Mouse (Mus musculus) cerebellum, adult 18-20 months (tissue): ENCODE measurements around the gene Hspb7.
A peak's percentile ranks its signal among the peaks of the same experiment; 100 is the strongest.

Experiments
- DNase-seq, 2 experiments: peaks; one replicate each; pipeline ENCODE4 v3.0.0; 2021

Hspb7 gene

DNA sequence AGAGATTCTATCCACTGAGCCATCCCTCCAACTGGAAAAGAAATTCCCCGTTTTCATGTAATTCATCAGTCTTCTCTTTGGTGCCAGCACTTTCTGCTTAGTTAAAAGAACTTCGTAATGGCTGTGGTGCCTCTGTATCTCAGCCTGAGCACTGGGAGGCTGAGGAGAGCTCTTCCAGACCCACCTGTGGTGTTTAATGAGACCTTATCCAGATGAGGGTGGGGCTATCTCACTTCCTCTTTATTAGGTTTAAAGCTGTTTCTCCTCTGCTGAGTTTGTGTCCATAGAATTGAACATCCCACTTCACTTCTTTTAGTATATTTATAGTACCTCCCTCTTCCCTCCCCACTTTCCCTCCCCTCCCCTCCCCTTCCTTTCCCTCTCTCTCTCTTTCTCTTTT, 30.7 kb downstream of the Hspb7 start:
- no peak for DNase-seq

GRCm38 (mm10) chr4:141451916-141452450, 31.4 kb downstream of the Hspb7 start:
- no peak for DNase-seq

- DNase-seq = no peak
Observed at GRCm38 (mm10) chr4:141454581-141455350, 34.2 kb downstream of the Hspb7 start.

GRCm38 (mm10) chr4:141455526-141455925, 34.9 kb downstream of the Hspb7 start:
- DNase-seq = no peak

GRCm38 (mm10) chr4:141456193-141456938, 35.8 kb downstream of the Hspb7 start:
- no peak for DNase-seq

- no peak for DNase-seq
Observed at GRCm38 (mm10) chr4:141458236-141458635, 37.7 kb downstream of the Hspb7 start.

DNA sequence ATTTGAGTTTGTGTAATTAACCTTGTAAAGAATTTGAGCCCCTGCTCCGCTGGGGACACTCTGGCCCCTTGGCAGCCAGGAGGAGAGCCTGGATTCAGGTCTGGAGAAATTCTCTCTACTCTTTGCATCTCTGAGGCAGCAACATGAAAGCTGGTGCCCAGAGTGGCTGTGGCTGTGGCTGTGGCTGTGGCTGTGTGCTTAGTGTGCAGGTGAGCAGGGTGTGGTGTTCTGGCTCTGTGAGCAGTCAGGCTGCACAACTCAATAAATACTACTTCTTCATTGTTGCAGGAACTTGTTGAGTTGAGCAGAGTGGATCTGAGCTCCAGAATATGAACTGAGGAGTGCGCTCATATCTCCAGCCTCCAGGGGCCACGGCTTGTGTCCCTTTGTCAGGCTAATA, 38.3 kb downstream of the Hspb7 start:
- no peak for DNase-seq

GRCm38 (mm10) chr4:141459766-141460165, 39.2 kb downstream of the Hspb7 start:
- DNase-seq = no peak

DNA sequence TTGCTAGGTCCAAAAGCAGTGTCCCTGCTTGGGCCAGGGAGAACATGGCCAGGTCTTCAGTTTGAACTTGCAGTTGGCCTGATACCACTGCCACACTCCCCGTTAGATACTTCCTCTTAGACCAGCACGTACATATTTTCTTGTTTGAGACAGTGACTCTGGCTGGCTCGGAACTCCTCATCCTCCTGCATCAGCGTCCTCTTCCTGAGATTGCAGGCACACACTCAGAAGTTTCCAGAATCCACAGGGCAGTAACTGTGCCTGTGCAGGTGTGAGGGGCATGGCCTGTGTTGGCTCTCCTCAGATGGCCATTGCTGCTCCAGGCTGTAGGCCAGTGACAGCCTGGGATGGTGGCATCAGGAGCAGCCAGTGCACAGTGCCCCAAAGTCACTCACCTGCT, 39.9 kb downstream of the Hspb7 start:
- no peak for DNase-seq

DNA sequence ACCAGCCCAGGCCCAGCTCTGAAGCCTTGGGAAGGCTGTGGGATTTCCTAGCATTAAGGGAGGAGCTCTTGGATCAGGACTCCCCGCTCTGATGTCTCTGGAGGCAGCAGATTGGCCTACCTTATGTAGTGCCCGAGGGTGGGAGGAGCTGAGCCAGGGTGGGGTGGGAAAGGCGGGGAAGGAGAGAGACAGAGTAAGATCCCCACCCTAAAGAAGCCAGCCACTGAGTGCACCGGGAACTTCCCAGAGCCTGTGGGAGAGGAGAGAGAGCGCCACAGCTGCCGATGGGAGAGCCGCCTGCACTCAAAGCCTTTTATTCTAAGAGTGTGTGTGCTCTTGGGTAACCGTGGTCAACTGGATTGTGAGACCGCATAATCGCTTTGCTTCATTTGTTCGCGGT, 40.5 kb downstream of the Hspb7 start:
- DNase-seq = no peak

DNA sequence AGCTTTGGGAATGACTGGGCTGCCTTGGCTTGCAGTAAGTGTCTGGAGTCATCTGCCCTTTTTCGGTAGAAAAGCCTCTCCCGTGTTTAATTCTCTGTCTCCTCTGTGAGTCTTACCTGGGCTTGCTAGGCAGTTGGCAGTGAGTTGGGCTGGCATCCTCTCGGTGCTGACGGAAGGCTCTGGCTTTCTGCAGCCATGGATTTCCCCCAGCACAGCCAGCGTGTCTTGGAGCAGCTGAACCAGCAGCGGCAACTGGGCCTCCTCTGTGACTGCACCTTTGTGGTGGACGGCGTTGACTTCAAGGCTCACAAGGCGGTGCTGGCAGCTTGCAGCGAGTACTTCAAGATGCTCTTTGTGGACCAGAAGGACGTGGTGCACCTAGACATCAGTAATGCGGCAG, 41.0 kb downstream of the Hspb7 start:
- no peak for DNase-seq

DNA sequence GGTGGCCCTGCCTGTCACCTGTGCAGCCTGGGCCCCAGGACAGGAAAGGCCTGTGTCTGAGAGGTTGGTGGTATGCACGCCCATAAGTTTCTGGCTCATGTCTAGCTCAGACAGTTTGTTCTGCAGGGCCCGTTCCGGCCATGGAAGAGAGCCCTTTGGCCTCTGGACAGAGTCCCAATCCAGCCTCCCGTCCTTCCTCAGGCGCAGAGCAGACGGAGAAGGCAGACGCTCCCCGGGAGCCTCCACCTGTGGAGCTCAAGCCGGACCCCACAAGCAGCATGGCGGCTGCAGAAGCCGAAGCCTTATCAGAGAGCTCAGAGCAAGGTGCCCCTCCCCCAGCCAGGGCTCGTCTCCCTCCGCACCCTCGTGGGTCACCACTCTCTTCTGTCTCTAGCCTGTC, 42.9 kb downstream of the Hspb7 start:
- DNase-seq = no peak

DNA sequence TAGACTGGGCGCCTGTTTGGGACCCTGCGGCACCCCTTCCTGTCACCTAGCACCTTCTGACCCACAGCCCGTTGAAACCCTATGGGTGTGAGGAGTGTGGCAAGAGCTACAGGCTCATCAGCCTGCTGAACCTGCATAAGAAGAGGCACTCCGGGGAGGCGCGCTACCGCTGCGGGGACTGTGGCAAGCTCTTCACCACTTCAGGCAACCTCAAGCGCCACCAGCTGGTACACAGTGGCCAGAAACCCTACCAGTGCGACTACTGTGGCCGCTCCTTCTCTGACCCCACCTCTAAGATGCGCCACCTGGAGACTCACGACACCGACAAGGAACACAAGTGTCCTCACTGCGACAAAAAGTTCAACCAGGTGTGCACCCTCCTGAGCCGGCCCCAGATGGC, 44.1 kb downstream of the Hspb7 start:
- no peak for DNase-seq

DNA sequence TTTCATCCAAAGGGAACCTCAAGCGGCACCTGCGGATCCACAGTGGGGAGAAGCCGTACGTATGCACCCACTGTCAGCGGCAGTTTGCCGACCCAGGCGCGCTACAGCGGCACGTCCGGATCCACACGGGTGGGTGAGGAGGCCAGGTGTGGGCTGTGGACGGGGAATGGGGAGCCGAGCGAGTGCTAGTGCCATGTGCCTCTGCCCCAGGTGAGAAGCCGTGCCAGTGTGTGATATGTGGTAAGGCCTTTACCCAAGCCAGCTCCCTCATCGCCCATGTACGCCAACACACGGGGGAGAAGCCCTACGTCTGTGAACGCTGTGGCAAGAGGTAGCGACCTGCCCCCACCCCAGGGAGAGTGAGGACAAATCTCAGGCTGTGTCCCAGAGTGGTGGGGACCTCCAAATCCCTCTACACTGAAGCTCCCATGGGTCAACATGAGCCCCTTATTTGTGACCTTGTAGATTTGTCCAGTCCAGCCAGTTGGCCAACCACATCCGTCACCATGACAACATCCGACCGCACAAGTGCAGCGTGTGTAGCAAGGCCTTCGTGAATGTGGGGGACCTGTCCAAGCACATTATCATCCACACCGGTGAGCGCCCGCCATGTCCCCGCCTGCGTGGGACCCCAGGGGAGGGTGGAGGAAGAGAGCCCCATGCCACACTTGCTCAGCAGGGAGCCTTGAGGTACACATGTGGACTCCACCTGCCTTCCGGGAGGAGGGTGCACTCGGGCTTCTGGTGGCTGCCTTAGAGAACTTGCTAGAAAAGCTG, 45.1 kb downstream of the Hspb7 start:
- no peak for DNase-seq

- no peak for DNase-seq
Observed at GRCm38 (mm10) chr4:141466289-141466795, 45.8 kb downstream of the Hspb7 start.

GRCm38 (mm10) chr4:141466844-141467580, 46.4 kb downstream of the Hspb7 start:
- DNase-seq = no peak

DNA sequence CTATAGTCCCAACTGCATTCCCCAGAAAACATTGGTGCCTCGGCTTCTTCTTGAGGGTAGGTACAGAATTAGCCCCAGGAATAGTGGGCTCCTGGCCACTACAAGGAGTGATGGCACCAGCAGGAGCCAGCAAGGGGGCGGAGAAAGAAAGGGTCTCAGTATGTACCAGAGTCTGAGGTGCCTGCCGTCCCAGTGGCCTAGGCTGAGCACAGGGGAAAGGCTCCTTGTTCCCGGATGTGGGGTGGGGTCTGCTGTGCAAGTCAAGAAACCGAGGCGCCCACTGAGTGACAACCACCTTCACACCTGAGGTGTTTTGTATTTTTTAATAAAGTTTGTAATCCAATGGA, 47.0 kb downstream of the Hspb7 start:
- no peak for DNase-seq

DNA sequence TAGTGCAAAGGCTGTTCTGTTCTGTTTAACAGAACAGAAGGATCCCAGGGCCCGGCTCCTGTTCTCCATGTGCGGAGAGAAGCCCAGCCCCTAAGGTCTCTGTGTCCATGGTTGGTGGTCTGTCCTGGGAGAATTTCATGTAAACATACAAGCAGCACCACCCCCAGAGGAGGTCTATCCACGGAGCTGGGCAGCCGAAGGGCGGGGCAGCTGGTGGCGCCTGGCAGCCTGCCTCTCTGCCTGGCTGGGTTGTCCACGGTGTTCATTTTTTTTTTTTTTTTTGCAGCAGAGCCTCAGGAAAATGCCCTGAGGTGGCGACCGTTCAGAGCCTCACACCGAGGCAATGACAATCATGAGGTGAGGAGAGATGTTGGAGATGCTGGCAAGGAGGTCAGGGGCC, 48.0 kb downstream of the Hspb7 start:
- DNase-seq = peak; percentile 76

DNA sequence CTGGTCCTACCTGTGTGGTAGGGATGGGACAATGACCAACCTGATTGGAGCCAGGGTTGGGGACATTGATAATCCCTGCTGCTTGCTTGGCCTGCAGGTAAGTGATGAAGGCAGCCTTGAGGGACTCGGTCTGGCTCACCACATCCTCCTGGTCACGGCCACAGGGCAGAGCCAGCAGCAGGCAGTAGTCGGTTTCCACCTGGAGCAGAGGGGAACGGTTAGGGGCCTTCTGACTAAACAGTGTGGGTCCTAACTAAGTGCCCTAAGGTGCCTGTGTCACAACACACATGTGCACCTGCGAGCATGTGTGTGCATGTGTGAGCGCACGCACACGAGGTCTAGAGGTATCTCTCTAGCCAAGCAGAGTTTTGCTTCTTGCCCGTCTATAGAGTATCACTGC, 48.8 kb downstream of the Hspb7 start:
- DNase-seq = no peak

DNA sequence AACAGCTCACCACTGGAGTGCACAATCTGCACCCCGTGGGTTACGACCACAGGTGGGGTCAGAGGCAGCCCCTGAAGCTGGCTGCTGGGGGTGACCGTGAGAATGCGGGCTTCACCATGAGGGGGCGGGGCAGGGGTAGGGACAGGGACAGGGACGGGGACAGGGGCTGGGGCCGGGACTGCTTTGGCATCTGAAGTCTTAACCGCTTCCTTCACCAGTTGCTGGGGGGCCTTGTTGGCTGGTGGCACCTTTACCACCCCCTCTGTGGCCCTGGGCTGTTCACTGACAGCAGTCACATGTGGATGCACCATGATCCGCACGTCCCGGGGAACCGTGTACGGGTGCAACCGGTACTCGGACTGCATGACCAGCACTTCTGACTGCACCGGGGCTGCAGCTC, 50.9 kb downstream of the Hspb7 start:
- DNase-seq = no peak

DNA sequence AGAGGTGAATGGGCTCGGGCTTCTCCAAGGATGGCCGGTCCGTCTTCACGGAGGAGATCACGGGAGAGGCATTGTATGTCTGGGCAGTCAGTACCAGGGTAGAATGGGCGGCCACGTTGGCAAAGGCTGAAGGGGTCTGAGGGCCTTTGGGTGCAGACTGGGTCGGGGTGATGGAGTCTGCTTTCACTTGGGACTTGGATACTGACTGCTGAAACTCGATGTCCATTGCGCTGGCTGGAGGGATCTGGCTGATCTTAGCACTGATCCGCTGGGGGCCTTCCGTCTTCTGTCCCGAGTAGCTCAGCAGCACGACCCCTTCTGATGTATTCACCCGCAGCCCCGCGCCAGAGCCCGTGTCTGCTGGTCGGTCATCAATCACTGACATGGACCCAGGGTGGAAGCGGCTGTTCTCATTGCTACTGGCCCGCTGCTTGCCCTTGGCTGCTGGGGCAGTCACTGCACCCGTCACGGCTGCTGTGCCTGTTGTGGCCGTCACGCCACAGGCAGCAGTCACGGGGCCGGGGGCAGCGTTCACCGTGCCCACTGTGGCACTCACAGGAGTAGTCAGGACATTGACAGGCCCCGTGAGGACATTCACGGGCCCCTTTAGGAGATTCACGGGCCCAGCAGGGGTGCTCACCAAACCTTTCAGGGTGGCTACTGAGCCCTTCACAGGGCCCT, 52.2 kb downstream of the Hspb7 start:
- no peak for DNase-seq

DNA sequence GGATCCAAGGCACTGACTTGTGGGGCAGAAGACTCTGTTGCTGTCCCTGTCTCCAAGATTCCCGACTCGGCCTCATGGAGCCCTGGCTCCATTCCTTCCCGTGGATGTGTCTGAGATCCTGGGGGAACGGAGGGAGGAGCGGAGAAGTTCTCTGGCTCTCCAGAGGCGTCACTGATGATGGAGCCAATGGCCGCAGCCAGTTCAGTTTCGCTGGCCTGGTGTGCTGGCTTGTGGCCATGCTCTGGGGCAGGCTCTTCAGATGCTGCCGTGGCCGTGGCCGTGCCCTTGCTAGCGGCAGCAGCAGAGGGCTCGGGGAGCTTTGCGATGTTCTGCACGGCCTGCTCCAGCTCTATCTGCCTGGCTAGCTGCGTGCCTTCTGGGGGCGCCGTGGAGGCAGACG, 53.9 kb downstream of the Hspb7 start:
- no peak for DNase-seq
